Mouse (Mus musculus) monocyte, adult 5-6 weeks (primary cell): ENCODE data around the gene Rhbdf2. TPM values are rescaled to one million over a fixed set of nuclear protein-coding genes. Genes with fewer than 3 reads are reported as not detected.
"Not testable (repeated sequence)": the region's sequence is repeated elsewhere in the genome, so short reads cannot be mapped to it uniquely, and the experiment has no call there.

Experiments
- ATAC-seq: fragments of 153-309, 156-312 bp; replicated peaks from 2 replicates; pipeline ENCODE4 v1.8.0; 2017; ENCODE audit warnings: mild to moderate bottlenecking; ENCODE audit not compliant: low TSS enrichment, insufficient number of reproducible peaks, severe bottlenecking, poor library complexity, low FRiP score
- total RNA-seq: library from RNA; stranded (forward); fragments of 200-1000, 200-491, 200-594 nt; gene quantifications from 3 replicates; pipeline ENCODE4 v1.2.3, GENCODE M21; 2017

The Rhbdf2 gene
- total RNA-seq, 1 experiment from 2014 or later: 16.7 TPM

- 0 out of 2 replicates have a peak, but pooled peaks have one; percentile 3 for ATAC-seq
Observed at GRCm38 (mm10) chr11:116623281-116624124, 3.3 kb downstream of the Rhbdf2 start.

DNA sequence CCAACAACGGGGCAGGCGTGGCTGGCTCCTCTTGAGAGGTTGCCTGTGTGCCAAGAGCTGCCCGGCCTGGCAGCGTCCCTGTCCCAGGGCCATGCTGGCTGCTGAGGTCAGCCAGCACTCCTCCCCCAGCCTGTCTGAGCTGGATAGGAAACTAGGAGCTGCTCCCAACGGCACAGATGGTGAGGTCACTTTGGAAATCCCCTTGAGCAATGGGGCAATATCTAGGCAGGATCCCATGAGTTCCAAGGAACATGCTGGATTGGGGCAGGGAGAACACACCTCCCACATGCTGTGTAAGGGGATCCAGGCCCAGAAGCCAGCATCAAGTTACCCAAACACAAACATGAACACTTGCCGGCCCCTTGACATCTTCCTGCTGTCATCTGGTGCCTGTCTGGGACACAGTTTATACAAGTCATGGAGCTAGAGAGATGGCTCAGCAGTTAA lies 5.5 kb downstream of the Rhbdf2 start:
- no peak for ATAC-seq

DNA sequence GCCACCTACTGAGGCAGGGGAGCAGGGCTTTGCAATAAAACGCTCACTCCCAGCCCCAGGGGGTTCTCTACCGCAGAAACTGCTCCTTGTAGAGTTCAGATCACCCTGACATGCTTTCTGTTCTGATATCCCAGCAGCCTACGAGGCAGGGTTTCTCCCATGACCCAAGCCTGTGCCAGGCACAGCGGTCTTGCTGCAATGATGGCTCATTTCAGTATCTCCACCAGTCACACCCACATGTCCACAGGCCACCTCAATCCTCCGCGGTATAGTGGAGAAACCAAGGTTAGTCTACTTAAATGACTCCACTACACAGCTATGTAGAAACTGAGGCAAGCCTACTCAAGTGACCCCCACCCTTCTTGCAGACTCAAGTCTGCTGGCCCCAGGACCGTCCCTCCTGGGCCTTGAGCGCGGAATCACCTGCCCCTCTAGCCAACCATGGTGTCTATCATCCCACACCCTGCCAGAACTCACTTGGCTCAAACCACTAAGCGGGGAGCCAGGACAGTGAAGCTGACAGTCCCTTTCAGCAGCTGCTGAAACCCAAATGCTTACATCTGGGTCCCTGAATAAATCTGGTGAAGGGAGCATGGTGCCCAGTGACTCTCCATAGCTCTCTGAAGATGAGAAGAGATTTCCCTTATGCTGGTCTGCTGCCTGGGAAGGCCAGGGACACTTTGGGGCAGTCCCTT lies 6.1 kb downstream of the Rhbdf2 start:
- ATAC-seq: no peak

GRCm38 (mm10) chr11:116620073-116620472 lies 6.7 kb downstream of the Rhbdf2 start:
- no peak for ATAC-seq

- no peak for ATAC-seq
Observed at GRCm38 (mm10) chr11:116619561-116619960, 7.3 kb downstream of the Rhbdf2 start.

- ATAC-seq: no peak
Observed at GRCm38 (mm10) chr11:116619156-116619555, 7.7 kb downstream of the Rhbdf2 start.

DNA sequence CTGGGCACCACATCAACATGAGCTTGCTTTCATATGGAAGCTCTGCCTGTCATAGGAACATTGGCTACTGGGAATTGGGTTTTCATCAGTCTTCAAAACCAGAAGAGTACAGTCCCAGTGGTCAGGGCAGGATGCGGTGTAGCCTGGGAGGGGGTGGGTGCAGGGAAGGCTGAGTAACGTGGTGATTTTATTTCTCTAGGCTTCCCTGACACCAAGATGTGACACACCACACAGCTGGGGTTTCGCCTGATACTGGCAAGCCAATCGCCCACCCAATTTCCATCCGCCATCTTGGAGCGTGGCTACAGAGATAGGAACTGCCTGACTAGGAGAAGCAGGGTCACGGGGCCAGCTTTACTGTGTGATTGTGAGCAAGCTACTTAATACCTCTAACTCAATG lies 8.2 kb downstream of the Rhbdf2 start:
- no peak for ATAC-seq

DNA sequence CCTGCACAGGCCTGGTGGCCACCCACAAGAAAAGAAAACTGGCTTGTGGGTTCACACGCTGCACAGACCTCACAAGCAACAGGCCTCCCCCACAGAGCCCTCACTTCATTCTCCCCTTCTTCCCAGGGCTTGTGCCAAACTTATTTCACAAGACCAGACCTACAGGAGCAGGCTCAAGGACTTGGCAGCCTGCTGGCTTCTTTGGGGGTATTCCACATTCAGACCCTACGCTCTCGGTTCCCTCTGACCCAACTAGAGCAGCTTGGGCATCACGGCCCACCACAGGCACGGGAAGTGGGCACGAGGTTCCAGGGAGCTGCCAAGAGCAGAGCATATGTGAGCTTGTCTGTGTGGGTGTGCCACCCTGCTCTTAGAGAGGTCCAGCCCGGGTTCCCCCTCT lies 9.2 kb downstream of the Rhbdf2 start:
- ATAC-seq: no peak

- peak; percentile 63 for ATAC-seq
Observed at GRCm38 (mm10) chr11:116616438-116617118, 10.2 kb downstream of the Rhbdf2 start.

DNA sequence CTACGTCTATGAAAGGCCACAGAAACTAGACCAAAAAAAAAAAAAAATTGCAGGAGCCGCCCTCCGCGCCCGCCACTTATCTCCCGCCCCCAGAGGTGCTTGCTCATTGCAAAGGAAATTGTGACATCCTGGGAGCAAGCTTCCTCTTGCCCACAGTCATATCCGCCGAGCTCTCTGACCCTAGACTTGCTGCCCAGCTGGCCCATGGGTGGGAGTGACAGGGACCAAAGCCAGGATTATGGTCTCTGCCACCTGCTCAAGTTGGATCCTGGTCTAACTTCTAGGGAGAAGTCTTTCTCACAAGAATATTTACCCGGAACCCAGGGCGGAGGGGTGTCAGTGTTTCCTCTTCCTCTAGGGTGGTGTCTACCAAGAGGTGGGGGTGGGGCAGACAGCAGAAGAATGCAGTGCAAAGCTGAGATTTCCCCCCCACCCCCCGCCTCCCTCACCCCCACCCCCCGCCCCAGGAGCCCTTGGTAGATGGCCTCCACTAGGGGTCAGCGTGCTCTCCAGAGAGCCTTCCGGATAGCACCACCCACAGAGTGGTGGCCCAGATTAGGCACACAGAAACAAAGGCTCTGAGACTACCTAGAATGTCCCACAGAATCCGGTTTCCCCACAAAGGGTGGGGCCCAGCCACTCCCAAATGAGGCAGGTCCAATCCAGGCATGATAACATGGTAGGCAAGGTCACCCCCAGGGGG lies 10.9 kb downstream of the Rhbdf2 start:
- peak; percentile 64 for ATAC-seq

DNA sequence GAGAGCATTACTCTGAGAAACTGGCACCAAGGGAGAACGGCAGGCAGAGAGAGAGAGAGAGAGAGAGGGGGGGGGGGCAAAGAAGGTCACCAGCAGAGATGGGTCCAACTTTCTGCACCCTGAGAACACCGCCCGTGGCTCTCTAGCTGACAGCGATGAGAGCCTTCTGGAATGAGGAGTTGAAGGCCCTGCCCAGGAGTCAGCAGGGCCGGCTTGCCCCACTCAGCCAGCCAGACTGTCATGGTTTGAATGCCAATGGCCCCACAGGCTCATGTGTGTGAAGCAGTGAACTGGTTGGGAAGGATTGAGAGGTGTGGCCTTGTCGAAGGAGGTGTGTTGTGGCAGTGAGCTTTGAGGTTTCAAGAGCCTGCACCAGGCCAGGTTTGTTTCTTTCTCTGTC lies 13.6 kb downstream of the Rhbdf2 start:
- ATAC-seq: no peak

- no peak for ATAC-seq
Observed at GRCm38 (mm10) chr11:116612554-116612953, 14.3 kb downstream of the Rhbdf2 start.

DNA sequence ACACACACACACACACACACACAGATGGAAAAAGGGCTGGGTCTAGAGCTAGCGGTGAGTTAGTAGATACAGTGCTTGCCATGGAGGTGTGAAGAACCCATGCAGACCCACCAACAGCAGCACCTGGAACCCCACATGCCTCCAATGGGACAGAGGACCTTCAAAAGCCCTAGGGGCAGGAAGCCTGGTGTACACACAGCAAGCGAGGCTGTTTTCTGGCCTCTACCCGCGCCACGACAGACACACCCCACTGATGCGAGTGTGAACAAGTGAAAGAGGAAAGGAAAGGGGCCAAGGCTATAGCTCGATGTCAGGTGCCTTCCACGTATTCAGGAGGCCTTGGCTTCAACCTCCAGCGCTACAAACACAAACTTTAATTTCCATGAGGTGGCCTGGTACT lies 14.9 kb downstream of the Rhbdf2 start:
- no peak for ATAC-seq

DNA sequence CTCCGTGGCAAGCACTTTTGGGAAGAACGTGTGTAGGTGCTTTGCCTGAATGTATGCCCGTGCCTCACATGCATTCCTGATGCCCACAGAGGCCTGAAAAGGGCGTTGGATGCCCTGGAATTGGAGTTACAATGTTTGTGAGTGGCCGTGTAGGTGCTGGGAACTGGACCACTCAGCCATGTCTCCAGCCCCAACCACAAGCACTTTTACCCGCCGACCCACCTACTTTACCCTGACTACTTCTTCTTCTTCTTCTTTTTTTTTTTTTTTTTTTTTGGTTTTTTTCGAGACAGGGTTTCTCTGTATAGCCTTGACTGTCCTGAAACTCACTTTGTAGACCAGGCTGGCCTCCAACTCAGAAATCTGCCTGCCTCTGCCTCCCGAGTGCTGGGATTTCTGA lies 15.7 kb downstream of the Rhbdf2 start:
- not testable (repeated sequence) for ATAC-seq

DNA sequence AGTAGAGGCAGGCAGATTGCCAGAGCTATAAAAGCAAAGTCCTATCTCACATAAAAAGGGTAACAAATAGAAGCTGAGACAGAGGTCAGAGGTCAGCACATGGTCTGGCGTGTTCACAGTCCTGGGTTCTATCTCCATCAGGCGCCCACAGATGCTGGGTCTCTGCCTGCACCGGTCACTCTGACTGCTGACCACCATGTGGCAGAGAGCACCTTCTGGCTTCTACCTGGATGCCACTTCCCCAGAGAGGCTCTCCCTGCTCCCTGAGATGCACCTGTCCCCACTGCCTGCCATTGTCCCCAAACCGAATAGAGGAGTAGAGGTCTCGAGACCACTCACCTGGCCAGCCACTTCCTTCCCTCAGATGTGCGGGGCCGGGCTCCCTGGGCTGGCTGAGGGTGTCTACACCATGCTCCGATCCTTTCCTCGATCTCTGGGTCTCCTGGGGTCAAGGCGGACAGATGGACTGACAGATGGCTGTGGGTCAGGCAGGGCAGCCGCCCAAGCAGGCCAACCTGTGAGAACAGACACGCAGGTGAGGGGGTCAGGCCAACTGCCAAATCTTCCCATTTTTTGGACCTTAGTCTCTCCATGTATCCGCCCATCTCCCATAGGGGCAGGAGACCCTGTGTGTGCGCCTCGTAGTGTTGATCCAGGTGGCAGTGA lies 16.7 kb downstream of the Rhbdf2 start:
- ATAC-seq: no peak

GRCm38 (mm10) chr11:116607717-116608116 lies 19.1 kb downstream of the Rhbdf2 start:
- ATAC-seq: no peak

DNA sequence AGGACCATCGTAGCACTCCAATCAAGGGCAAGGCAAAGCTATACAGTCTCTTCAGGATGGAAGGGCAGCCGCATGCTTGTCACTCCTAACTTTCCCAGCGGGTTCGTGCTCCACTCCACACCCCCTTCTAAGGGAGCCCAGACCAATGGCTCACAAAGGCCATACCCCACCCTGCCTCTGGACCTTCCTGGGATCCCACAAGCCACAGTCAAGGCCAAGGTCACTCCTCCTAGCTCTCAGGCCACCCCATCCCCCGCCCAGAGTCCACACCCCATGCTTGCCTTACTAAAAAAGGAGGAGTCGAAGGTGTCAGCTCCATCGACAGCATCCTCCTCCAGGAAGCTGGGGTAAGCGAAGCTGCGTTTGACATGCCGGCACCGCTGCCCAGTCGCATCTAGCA lies 22.7 kb downstream of the Rhbdf2 start:
- ATAC-seq: no peak

DNA sequence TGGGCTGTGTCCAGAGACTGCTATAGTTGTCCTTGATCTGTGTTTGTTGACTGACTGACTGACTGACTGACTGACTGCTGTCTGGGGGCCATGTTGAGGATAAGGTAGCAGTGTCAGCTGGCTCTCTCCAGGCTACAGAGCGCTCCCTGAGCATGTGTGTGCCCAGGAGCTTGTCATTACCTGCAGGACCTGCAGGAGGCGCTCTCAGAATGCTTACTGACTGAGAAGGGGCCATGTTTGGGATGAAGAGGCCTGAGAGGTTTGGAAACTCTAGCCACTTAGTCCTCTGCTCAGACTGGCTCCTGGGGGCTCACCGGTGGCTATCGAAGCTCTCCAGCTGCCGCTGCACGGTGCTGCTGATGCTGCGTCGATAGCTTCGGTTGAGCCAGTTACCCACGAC lies 23.5 kb downstream of the Rhbdf2 start:
- ATAC-seq: peak; percentile 41; the same call in 1 of the 2 replicates
